Mouse (Mus musculus) liver, embryonic 14.5 days (tissue): ENCODE measurements at regions not wholly inside any gene's neighbourhood (a gene's known extent, or its start where the extent isn't known, plus 50 kb on each side); places are given as distances from the start of the nearest gene placed in this dataset.

Source experiments
- ATAC-seq: fragments of 200-750 bp; cut with Nextera tagmentation; 2 replicates; pipeline ENCODE4 v1.8.0; 2017; ENCODE audit warnings: moderate number of reproducible peaks, mild to moderate bottlenecking, moderate library complexity; ENCODE audit not compliant: insufficient read depth
- DNase-seq, 3 experiments: peaks; one replicate each; pipeline ENCODE4 v3.0.0-alpha.2; 2012 to 2013; ENCODE audit warnings: low read depth in 3 of 3, low spot score in 3 of 3
- H3K27ac ChIP-seq: fragments of 300-500 bp; sonication (generic); 2 replicates; pipeline ENCODE4 v1.5.1; 2014; ENCODE audit warnings: moderate library complexity, mild to moderate bottlenecking, control low read depth, inconsistent platforms
- H3K27me3 ChIP-seq: fragments of 300-500 bp; sonication (generic); 2 replicates; pipeline ENCODE4 v1.6.1; 2014; ENCODE audit warnings: mild to moderate bottlenecking, low read length, moderate library complexity; ENCODE audit not compliant: control insufficient read depth, insufficient read depth
- H3K36me3 ChIP-seq: fragments of 300-500 bp; sonication (generic); replicated peaks from 2 replicates; pipeline ENCODE4 v1.6.1; 2014; ENCODE audit warnings: low read depth; ENCODE audit not compliant: control insufficient read depth, insufficient read depth
- H3K4me1 ChIP-seq, 2 experiments: fragments of 200-500 bp in 1 of 2; fragments of 300-500 bp in 1 of 2; sonication (generic) in 1 of 2; replicated peaks; 2 replicates each; pipeline ENCODE4 v1.6.1; 2012 to 2014; ENCODE audit warnings: antibody characterized with exemption in 1 of 2, inconsistent platforms in 1 of 2, low read length in 1 of 2; ENCODE audit not compliant: control insufficient read depth in 2 of 2, insufficient read depth in 2 of 2
- H3K4me2 ChIP-seq: fragments of 300-500 bp; sonication (generic); 2 replicates; pipeline ENCODE4 v1.6.1; 2014; ENCODE audit warnings: low read depth, mild to moderate bottlenecking, control low read depth, moderate library complexity
- H3K4me3 ChIP-seq, 2 experiments: fragments of 200-500 bp in 1 of 2; fragments of 300-500 bp in 1 of 2; sonication (generic) in 1 of 2; 2 replicates each; pipeline ENCODE4 v1.5.1; 2012 to 2014; ENCODE audit warnings: low read depth in 2 of 2, low read length in 2 of 2, mild to moderate bottlenecking in 2 of 2, control low read depth in 1 of 2, inconsistent platforms in 1 of 2, moderate library complexity in 1 of 2; ENCODE audit not compliant: insufficient read depth in 1 of 2
- H3K9ac ChIP-seq: fragments of 300-500 bp; sonication (generic); replicated peaks from 2 replicates; pipeline ENCODE4 v1.6.1; 2014; ENCODE audit warnings: mild to moderate bottlenecking, control low read depth, moderate library complexity
- H3K9me3 ChIP-seq: fragments of 300-500 bp; sonication (generic); 2 replicates; pipeline ENCODE4 v1.6.1; 2016; ENCODE audit warnings: low read length, mixed read lengths; ENCODE audit not compliant: control insufficient read depth
- CTCF ChIP-seq: IDR thresholded peaks from 2 replicates; pipeline ENCODE4 v1.5.1; 2016; ENCODE audit warnings: antibody characterized with exemption, low read depth, control low read depth
- EP300 ChIP-seq: IDR thresholded peaks from 2 replicates; pipeline ENCODE4 v1.6.1; 2016; ENCODE audit warnings: antibody characterized with exemption, low read depth
- WGBS: fragments of 180-500 bp; shearing (Covaris S2); extraction: QIAGEN DNeasy Blood & Tissue Kit; methylation state at CpG from one replicate; pipeline ENCODE4 v1.1.7; 2014; ENCODE audit not compliant: insufficient replicate concordance; 5-methylcytosine and 5-hydroxymethylcytosine counted together

DNA sequence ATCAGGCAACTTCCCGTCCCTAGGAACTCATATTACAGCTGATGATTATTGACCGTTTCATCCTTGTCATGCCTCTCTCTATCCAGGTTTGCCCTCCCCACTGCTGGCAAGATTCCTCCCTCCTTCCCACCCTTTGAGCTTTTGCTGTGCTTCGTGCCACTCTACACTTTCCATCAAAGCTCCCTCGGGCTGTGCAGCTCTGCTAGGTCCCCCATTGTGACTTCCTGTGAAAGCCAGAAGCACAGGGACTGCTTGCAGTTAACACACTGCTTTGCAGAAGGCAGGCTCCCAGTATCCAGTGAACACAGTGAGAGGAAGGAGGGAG is 260.5 kb downstream of the Rps24 start:
- DNase-seq (no peak), ATAC-seq (no peak)
- Histone ChIP-seq H3K4me1 (peaks cover 0 to 4% of the 10 kb centered on the region in 2 experiments; a peak in 1 of 4 replicates), H3K36me3 (no peaks in the 10 kb centered on the region), H3K27ac (no peak overlapping the region), H3K27me3 (no peaks in the 10 kb centered on the region), H3K9ac (no peak overlapping the region), H3K4me3 (no peak overlapping the region), H3K4me2 (no peak overlapping the region), H3K9me3 (no peaks in the 10 kb centered on the region)
- 38% methylated on average over 4 of the region's 4 CpGs for WGBS
- TF ChIP-seq CTCF (no peak), EP300 (no peak)

DNA sequence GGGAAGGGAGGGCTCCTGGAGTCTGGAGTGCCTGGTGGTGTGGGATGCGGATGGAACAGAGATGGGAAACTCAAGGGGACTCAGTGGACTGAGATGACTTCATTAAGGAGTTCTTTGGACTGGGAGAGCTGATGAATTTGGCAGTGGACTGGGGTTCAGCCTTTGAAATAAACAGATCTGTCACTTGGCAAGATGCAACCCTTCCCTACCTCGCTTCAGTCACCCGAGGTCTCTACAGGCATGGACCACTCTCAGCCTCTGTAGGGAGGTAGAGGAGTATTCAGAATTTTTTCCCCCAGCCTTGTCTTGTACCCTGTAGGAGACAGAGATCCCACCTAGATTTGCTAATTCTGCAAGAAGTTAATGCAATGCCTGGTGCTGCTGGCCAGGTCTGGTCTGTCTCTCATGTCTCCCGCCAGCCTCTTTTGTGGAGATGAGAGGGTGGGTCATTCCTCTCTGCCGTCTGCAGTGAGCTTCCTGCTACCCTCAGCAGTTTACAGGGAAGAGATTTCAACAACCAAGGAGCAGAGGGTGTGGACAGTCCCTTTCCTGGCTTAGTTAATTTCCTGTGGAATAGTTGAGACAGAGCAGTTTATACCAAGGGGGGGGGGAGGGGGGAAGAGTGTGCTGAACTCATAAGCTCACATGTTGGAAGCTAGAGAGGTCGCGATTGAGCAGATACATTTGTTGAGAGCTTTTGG is 261.0 kb downstream of the Rps24 start:
- DNase-seq: no peak
- no peaks in the 10 kb centered on the region for H3K27me3 ChIP-seq

DNA sequence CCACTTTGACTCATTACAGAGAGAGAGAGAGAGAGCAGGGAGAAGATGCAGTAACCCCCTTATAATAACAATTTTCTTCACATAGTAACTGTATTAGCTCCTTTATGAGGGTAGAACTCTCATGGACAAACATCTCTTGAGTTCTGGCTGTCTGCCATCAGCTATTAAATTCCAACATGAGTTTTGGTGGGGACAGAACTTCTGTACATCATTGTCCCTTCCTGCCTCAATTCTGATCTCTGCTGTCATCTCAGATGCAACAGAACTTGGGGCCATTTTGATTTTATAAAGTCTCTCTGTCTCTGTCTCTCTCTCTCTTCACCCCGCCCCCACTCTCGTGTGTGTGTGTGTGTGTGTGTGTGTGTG is 261.6 kb downstream of the Rps24 start:
- no peak overlapping the region for H3K9ac ChIP-seq
- no peak overlapping the region for H3K27ac ChIP-seq
- H3K36me3 ChIP-seq: no peaks in the 10 kb centered on the region
- no peaks in the 10 kb centered on the region for H3K27me3 ChIP-seq
- WGBS: 39% methylated on average over 2 of the region's 2 CpGs
- peaks cover 0 to 4% of the 10 kb centered on the region in 2 experiments; a peak in 1 of 4 replicates for H3K4me1 ChIP-seq
- no peak overlapping the region for H3K4me2 ChIP-seq
- no peak overlapping the region for H3K4me3 ChIP-seq
- TF ChIP-seq CTCF: no peak
- TF ChIP-seq EP300: no peak
- H3K9me3 ChIP-seq: no peaks in the 10 kb centered on the region
- DNase-seq (no peak), ATAC-seq (no peak)

More for the DNA sequence above, 261.0 kb downstream of the Rps24 start:
- Histone ChIP-seq H3K4me1 (peaks cover 0 to 4% of the 10 kb centered on the region in 2 experiments; a peak in 1 of 4 replicates), H3K27ac (no peak overlapping the region), H3K9ac (no peak overlapping the region), H3K36me3 (no peaks in the 10 kb centered on the region), H3K4me2 (no peak overlapping the region), H3K9me3 (no peaks in the 10 kb centered on the region), H3K4me3 (no peak overlapping the region)
- 22% methylated on average over 7 of the region's 7 CpGs for WGBS
- 0 out of 2 replicates have a peak, but pooled peaks have one; percentile 21 for ATAC-seq
- TF ChIP-seq EP300 (no peak), CTCF (no peak)

DNA sequence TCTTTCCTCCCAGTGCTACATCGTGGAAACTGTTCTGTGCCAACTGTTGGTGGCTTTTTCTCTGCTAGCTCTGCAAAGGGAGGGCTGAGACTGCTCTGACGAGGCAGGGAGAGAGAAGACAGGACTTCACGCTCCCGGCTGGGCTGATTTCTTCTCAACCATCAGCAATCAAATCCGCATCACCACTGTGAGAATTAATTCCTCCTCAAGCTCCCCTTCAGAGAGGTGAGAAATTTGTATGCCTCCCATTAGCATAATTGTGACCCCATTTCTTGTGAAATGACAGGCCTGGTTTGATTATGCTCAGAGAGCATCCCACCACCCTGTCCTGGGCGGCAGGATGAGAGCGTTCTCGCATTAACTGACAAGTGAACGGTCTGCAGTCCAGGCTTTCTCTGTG is 262.4 kb downstream of the Rps24 start:
- no peak for DNase-seq
- Histone ChIP-seq H3K36me3 (no peaks in the 10 kb centered on the region), H3K9ac (no peak overlapping the region), H3K4me1 (peaks cover 0 to 4% of the 10 kb centered on the region in 2 experiments; a peak in 1 of 4 replicates), H3K27me3 (no peaks in the 10 kb centered on the region), H3K9me3 (no peaks in the 10 kb centered on the region), H3K4me3 (no peak overlapping the region), H3K4me2 (no peak overlapping the region), H3K27ac (no peak overlapping the region)
- 68% methylated on average over 9 of the region's 9 CpGs for WGBS
- ATAC-seq: no peak
- TF ChIP-seq EP300 (no peak), CTCF (no peak)

DNA sequence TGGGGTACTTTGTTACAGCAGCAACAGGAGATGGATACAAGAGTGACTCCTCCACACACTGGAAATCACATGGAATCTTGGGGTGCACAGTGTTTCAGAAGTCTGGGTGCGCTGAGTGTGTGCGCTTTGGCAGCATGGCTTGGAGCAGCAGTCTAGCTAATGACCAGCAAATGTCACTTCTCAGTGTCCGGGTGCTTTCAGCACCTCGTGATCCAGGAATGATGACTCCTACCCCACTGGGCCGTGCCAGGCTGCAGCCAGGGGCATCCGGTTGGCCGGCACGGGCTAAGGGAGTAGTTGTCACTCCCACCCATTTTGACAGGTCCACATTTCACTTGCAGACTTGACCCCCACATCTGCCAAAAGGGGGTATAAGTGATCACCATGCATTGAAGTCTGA is 264.3 kb downstream of the Rps24 start:
- no peak for DNase-seq
- TF ChIP-seq CTCF (no peak), EP300 (no peak)
- WGBS: 76% methylated on average over 8 of the region's 8 CpGs
- H3K27ac ChIP-seq: no peak overlapping the region
- no peak overlapping the region for H3K4me3 ChIP-seq
- H3K27me3 ChIP-seq: no peaks in the 10 kb centered on the region
- H3K4me2 ChIP-seq: no peak overlapping the region
- ATAC-seq: no peak
- H3K9ac ChIP-seq: no peak overlapping the region
- H3K4me1 ChIP-seq: no peaks in the 10 kb centered on the region
- no peaks in the 10 kb centered on the region for H3K36me3 ChIP-seq
- no peaks in the 10 kb centered on the region for H3K9me3 ChIP-seq
